Mouse (Mus musculus): ENCODE measurements at regions not wholly inside any gene's neighbourhood (a gene's known extent, or its start where the extent isn't known, plus 50 kb on each side); places are given as distances from the start of the nearest gene placed in this dataset.

DNA sequence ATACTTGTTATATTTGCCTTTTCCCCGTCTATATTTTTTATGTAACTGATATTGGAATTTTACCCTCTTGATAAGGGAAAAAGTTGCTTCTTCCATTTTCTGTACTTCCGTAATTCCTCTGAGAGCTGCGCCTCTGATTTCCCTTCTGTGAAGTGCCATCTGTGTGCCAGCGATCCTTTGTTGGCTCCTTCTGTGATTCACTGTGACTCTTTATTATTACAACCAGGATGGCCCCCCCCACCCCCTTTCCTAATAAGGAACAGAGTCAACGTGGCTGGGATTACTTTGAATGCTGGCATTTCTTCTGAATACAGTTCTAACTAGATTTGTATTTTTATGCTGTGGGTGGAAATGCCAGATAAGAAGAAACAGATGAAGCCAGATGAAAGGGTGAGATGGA is 602.9 kb upstream of the Fam92a start:
- no peak for TF ChIP-seq GATA1 (IDR thresholded peaks at IDR 0.05; ENCODE audit: borderline replicate concordance, low read length)
- no peak for TF ChIP-seq FLI1 (IDR thresholded peaks at IDR 0.05; ENCODE audit: low read length)

All from megakaryocyte, embryonic 14.5 days (primary cell).